Mouse (Mus musculus): Measurements from ENCODE around the gene Vmn2r36.
"Not testable (repeated sequence)": the region's sequence is repeated elsewhere in the genome, so short reads cannot be mapped to it uniquely, and the experiment has no call there.

Gene Vmn2r36

GRCm38 (mm10) chr7:7902395-7902794 is at the start of gene Vmn2r36:
TSS of gene Vmn2r36 (minus strand) at chr7:7902495.
- DNase-seq (ENCODE audit: extremely low spot score, low read depth, low spot score) = not testable (repeated sequence)

All from hindlimb bud, embryonic 11.5 days (tissue).